Mouse (Mus musculus) myocyte (in vitro differentiated cells): Measurements from ENCODE around the gene Hmga1. TPM values are rescaled to one million over a fixed set of nuclear protein-coding genes. Genes with fewer than 3 reads are reported as not detected.

Experiments used
- H3K27me3 ChIP-seq: one replicate; pipeline ENCODE4 v1.6.1; 2011; ENCODE audit not compliant: control insufficient read depth, insufficient read depth, insufficient read length
- H3K36me3 ChIP-seq: one replicate; pipeline ENCODE4 v1.6.1; 2011; ENCODE audit not compliant: control insufficient read depth, insufficient read depth
- H3K4me2 ChIP-seq: one replicate; pipeline ENCODE4 v1.6.1; 2011; ENCODE audit warnings: low read depth, control low read depth
- H3K4me3 ChIP-seq: one replicate; pipeline ENCODE4 v1.5.1; 2011; ENCODE audit warnings: mild to moderate bottlenecking, control low read depth, moderate library complexity
- H3K79me2 ChIP-seq: one replicate; pipeline ENCODE4 v1.6.1; 2011; ENCODE audit not compliant: control insufficient read depth, insufficient read depth
- H3ac ChIP-seq: one replicate; pipeline ENCODE4 v1.6.1; 2011; ENCODE audit not compliant: control insufficient read depth, insufficient read length
- CEBPB ChIP-seq: IDR thresholded peaks from 2 replicates; pipeline ENCODE4 v1.6.1; 2011; ENCODE audit warnings: mild to moderate bottlenecking, moderate library complexity; ENCODE audit not compliant: poor library complexity, insufficient read depth, severe bottlenecking
- E2F4 ChIP-seq: IDR thresholded peaks from one replicate; pipeline ENCODE4 v1.6.1; 2011; ENCODE audit warnings: mild to moderate bottlenecking, control low read depth, moderate library complexity; ENCODE audit not compliant: insufficient read depth
- MAX ChIP-seq: IDR thresholded peaks from one replicate; pipeline ENCODE4 v1.6.1; 2011; ENCODE audit warnings: low read depth, mild to moderate bottlenecking, control low read depth
- MYOD1 ChIP-seq, 3 experiments: IDR thresholded peaks; one replicate each; pipeline ENCODE4 v1.6.1; 2011; ENCODE audit warnings: control low read depth in 2 of 3, low read depth in 2 of 3, mild to moderate bottlenecking in 2 of 3, moderate library complexity in 1 of 3; ENCODE audit not compliant: insufficient read length in 2 of 3, control insufficient read depth in 1 of 3
- MYOG ChIP-seq, 3 experiments: IDR thresholded peaks; one replicate each; pipeline ENCODE4 v1.6.1; 2011; ENCODE audit warnings: control low read depth in 2 of 3, low read depth in 2 of 3, mild to moderate bottlenecking in 2 of 3; ENCODE audit not compliant: insufficient read length in 2 of 3, control insufficient read depth in 1 of 3, insufficient read depth in 1 of 3
- POLR2A ChIP-seq: IDR thresholded peaks from one replicate; pipeline ENCODE4 v1.6.1; 2011; ENCODE audit warnings: low read depth, mild to moderate bottlenecking, control low read depth, moderate library complexity; ENCODE audit not compliant: insufficient read length
- POLR2AphosphoS2 ChIP-seq: IDR thresholded peaks from one replicate; pipeline ENCODE4 v1.6.1; 2011; ENCODE audit warnings: low read depth, control low read depth; ENCODE audit not compliant: insufficient read length
- REST ChIP-seq: IDR thresholded peaks from one replicate; pipeline ENCODE4 v1.6.1; 2011; ENCODE audit warnings: mild to moderate bottlenecking, control low read depth, moderate library complexity; ENCODE audit not compliant: insufficient read depth, insufficient read length
- SRF ChIP-seq: IDR thresholded peaks from one replicate; pipeline ENCODE4 v1.6.1; 2011; ENCODE audit warnings: low read depth; ENCODE audit not compliant: control insufficient read depth, insufficient read length
- TCF12 ChIP-seq: IDR thresholded peaks from one replicate; pipeline ENCODE4 v1.6.1; 2011; ENCODE audit warnings: mild to moderate bottlenecking, control low read depth; ENCODE audit not compliant: poor library complexity, insufficient read depth, severe bottlenecking
- TCF3 ChIP-seq: IDR thresholded peaks from one replicate; pipeline ENCODE4 v1.6.1; 2011; ENCODE audit warnings: low read depth, control low read depth; ENCODE audit not compliant: insufficient read length
- USF1 ChIP-seq: IDR thresholded peaks from one replicate; pipeline ENCODE4 v1.6.1; 2011; ENCODE audit warnings: low read depth, mild to moderate bottlenecking, control low read depth, moderate library complexity
- polyA plus RNA-seq: library from polyadenylated mRNA; unstranded; fragments of >200 nt; fragmentation: generic; extraction: Trizol; gene quantifications from one replicate; pipeline ENCODE4 v1.2.1, GENCODE M21; 2012; ENCODE audit warnings: missing spikeins

Hmga1 gene
- polyA plus RNA-seq, 1 experiment: 60.9 TPM

DNA sequence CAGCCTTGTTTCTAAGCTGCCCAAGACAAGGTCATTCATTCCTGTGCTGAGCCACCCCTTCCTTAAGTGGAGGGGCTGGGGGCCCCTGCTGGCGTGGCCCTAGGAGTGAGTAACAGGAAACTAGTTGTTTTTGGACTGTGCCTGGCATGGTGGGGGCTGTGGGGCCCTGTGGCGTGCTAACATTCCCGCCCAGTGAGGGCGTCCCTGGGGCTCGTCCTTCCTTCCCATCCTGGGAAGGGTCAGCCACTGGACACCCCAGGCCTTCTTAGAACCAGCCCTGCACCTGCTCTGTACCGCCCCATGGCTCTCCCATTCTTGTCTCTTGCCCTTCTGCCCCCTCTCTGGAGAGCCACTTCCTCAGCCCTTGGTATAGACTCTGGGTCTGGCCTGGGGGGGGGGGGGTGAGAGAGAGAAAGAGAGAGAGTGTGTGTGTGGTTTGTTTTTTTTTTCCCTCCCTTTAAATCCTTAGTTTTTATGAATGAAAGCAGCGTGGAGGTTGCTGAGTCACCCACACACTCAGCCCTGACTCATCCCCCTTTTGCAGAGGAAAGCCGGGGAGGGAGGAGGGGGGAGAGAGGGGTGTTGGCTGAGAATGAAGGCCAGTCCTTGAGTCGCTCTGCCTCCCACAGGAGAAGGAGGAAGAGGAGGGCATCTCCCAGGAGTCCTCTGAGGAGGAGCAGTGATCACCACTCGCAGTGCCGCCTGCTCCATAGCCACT lies 5.7 kb downstream of the Hmga1 start:
- H3K36me3 ChIP-seq: no peaks in the 10 kb centered on the region
- no peak for TF ChIP-seq POLR2A
- TF ChIP-seq USF1: no peak
- no peak for TF ChIP-seq TCF3
- TF ChIP-seq E2F4: no peak
- no peak for TF ChIP-seq MAX
- no peak for TF ChIP-seq SRF
- TF ChIP-seq REST: no peak
- TF ChIP-seq CEBPB: no peak
- peak; percentile 18 for TF ChIP-seq POLR2AphosphoS2
- TF ChIP-seq TCF12: no peak
- peak in 1 of 3 experiments; percentile 63 for TF ChIP-seq MYOD1 (IDR thresholded peaks at IDR 0.05; ENCODE audit: control insufficient read depth in 1 of 3, insufficient read length in 2 of 3, low read depth in 2 of 3)
- peak in 1 of 3 experiments; percentile 42 for TF ChIP-seq MYOG (IDR thresholded peaks at IDR 0.05; ENCODE audit: control insufficient read depth in 1 of 3, insufficient read depth in 1 of 3, insufficient read length in 2 of 3, low read depth in 2 of 3)
- no peaks in the 10 kb centered on the region for H3K27me3 ChIP-seq

DNA sequence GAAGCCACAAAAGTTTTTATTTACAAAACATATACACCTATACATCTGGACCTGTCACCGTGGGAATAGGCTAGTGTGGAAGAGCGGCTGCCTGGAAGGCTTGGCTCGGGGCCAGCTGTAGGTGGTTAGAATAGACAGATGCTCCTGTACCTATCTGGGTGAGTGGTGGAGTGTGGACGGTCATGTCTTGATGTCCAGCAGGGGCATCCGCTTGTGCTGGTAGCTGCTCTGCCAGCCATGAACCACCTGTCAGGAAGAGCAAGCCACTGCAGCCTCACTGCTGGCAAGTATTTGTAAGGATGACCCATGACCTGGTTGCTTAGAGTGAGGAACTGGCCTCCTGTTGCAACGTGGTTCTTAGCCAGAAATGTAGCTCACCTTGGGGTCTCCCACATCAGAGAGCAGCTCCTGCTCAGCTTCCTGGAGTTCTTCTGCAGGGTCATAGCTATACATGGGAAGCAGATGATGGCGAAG lies 7.5 kb downstream of the Hmga1 start:
- Histone ChIP-seq H3K4me3 (no peak overlapping the region), H3K4me2 (no peak overlapping the region), H3K79me2 (peaks cover 13% of the 10 kb centered on the region), H3K36me3 (no peaks in the 10 kb centered on the region), H3ac (no peak overlapping the region), H3K27me3 (no peaks in the 10 kb centered on the region)
- TF ChIP-seq MYOD1 (IDR thresholded peaks at IDR 0.05; ENCODE audit: control insufficient read depth in 1 of 3, insufficient read length in 2 of 3, low read depth in 2 of 3) (peak in 1 of 3 experiments; percentile 55), TCF12 (no peak), POLR2AphosphoS2 (peak; percentile 12)

More for the DNA sequence above, 5.7 kb downstream of the Hmga1 start:
- peaks cover 27% of the 10 kb centered on the region for H3K79me2 ChIP-seq
- H3ac ChIP-seq: no peak overlapping the region
- H3K4me3 ChIP-seq: no peak overlapping the region
- H3K4me2 ChIP-seq: peak overlapping the region; percentile 63

- H3K4me2 ChIP-seq: peak overlapping the region; percentile 83
- TF ChIP-seq CEBPB (no peak), POLR2AphosphoS2 (peak; percentile 14)
- H3ac ChIP-seq: no peak overlapping the region
These were observed 8.3 kb downstream of the Hmga1 start for GRCm38 (mm10) chr17:27564391-27565162.

GRCm38 (mm10) chr17:27565163-27565941 lies 9.1 kb downstream of the Hmga1 start, which contains the start of gene AI413582:
TSS of gene AI413582 (minus strand) at chr17:27565756.
- Histone ChIP-seq H3K36me3 (no peaks in the 10 kb centered on the region), H3K4me3 (peak within 1 kb of the TSS; percentile 49), H3K79me2 (no peaks in the 10 kb centered on the region), H3K4me2 (peak within 1 kb of the TSS; percentile 87), H3K27me3 (no peaks in the 10 kb centered on the region), H3ac (peak within 1 kb of the TSS; percentile 3)
- TF ChIP-seq MYOG (IDR thresholded peaks at IDR 0.05; ENCODE audit: control insufficient read depth in 1 of 3, insufficient read depth in 1 of 3, insufficient read length in 2 of 3, low read depth in 2 of 3): peak in 1 of 3 experiments; percentile 37
- no peak for TF ChIP-seq TCF12
- TF ChIP-seq USF1: peak; percentile 68
- peak; percentile 69 for TF ChIP-seq POLR2A
- TF ChIP-seq MYOD1 (IDR thresholded peaks at IDR 0.05; ENCODE audit: control insufficient read depth in 1 of 3, insufficient read length in 2 of 3, low read depth in 2 of 3): peak in 1 of 3 experiments; percentile 49
- no peak for TF ChIP-seq MAX
- TF ChIP-seq POLR2AphosphoS2: peak; percentile 40

More at GRCm38 (mm10) chr17:27564391-27565162, 8.3 kb downstream of the Hmga1 start:
- Histone ChIP-seq H3K36me3 (no peaks in the 10 kb centered on the region), H3K79me2 (peaks cover 7% of the 10 kb centered on the region), H3K4me3 (peak overlapping the region; percentile 49), H3K27me3 (no peaks in the 10 kb centered on the region)

DNA sequence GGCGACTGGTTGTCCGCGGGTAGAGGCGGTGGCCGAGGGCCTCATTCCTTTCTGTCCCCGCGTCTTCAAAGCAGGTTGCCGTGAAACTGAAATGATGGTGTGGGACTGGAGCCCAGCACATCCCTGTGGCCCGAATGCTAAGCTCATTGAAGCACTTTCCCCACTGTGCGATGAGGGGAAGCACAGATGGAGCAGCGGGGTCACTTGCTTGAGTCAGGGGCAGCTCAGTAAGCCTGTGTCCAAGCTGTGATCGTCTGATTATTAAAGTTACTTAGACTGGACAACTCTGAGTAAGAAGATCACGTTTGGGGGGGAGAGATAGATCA lies 9.6 kb downstream of the Hmga1 start:
- Histone ChIP-seq H3ac (peak overlapping the region; percentile 3), H3K79me2 (no peaks in the 10 kb centered on the region), H3K4me3 (peak overlapping the region; percentile 49), H3K27me3 (no peaks in the 10 kb centered on the region), H3K36me3 (no peaks in the 10 kb centered on the region), H3K4me2 (peak overlapping the region; percentile 87)
- TF ChIP-seq E2F4 (no peak), CEBPB (no peak), MAX (no peak), POLR2AphosphoS2 (peak; percentile 37), USF1 (no peak)
